Mouse (Mus musculus) urinary bladder, adult 18-20 months (tissue): Measurements from ENCODE around the gene Gm15319.
"Not testable (repeated sequence)": the region's sequence is repeated elsewhere in the genome, so short reads cannot be mapped to it uniquely, and the experiment has no call there.

Source experiments
- DNase-seq, 2 experiments: peaks; one replicate each; pipeline ENCODE4 v3.0.0; 2022; ENCODE audit warnings: low spot score in 2 of 2, mixed read lengths in 2 of 2

Gm15319 gene

DNA sequence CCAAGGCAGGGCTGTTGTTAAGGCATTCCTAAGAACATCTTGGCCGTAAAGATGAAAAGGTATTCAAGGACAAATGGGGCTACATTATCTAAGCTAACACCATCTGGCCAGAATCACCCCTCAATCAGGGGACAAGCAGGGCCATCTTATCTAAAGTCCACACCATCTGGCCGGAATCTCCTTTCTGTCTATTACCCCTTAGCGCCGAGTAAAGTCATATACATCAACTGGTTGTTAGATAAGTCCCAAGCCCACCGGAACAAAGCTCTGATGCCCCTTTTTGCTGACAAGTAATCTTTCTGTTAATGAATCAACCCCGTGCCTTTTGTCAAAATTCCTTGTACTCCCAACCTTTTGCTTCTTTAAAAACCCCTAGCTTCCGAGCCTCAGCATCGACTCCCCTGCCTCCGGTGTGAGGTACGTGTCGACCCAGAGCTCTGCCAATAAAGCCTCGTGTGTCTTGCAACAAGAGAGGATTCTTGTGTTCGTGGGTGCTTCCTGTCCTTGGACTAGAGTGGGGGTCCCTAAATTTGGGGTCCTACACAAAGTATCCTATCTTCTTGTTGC is 65.0 kb downstream of the Gm15319 start:
- DNase-seq, result peak; percentile 13 to 42

DNA sequence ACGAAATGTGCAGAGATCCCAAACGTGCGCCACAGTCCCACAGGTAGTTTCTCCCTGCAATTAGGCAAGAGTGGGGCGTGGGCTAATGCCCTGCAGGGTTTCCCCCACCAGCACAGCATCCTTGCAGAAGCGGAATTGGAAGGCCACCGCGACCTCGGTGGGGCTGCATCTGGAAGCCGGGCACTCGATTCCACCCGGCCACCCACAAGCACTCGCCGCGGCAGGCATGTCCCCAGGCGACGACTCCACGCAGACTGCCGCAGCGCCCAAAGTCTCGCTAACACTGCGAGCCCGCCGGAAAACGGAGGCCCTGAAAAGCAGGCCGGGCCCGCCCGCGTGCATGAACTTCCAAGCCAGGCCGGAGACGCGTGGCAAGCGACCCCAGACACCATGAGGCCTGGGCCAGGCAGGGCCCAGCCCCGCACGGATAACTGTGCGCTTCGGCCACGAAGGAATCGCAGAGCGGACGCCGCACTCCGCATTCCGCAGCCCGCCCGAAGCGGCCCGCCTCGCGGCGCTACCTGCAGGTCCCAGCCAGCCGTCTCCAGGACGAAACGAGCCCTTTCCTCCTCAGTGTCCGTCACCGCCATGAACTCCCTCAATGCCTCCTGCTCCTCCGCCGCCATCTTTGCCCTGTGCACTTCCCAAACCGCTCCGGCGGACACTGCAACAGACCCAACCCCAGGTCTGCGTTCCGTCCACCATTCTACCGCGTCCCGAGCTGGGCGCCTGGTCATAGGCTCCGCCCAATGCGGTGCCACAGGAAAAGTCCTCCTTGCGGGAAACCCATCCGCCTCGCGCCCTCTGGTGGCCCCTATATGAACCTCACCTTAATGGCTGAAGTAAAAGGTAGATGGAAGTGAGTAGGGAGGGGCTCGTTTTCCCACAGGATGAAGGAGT is 66.0 kb downstream of the Gm15319 start:
- peak; percentile 74 to 79 for DNase-seq

DNA sequence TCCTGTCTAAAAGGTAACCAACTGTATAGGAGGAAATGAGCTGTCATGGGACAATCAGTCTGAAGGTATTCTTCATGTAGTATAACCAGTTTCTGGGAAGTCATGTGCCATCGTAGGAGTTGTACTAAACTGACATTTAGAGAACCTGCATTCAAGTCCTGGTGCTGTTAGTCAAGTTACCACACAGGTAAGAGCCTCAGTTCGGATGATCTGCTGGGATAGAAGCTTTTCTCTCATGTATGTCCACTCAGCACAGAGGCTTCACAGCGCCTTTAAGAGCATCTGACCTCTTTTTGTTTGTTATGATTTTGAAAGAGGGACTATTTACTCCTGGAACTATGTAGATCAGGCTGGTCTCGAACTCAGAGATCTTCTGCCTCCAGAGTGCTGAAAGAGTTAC is 67.1 kb downstream of the Gm15319 start:
- not testable (repeated sequence) for DNase-seq

DNA sequence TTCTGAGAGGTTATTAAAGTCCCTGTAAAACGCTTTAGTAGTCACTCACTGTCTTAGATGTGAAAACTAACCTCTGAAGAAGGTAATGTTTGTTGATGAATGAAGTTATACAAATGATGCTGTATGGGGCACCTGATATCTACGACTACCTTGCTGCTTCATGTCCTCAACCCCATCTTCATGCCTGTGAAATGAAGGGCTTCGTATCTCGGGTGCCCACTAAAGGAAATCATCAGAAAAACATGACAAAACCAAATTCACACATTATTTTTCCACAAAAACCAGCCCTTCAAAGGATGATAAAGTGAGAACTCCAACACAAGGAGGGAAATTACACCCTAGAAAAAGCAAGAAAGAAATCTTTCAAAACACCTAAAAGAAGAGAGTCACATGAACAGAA is 68.2 kb downstream of the Gm15319 start:
- DNase-seq, result peak in 1 of 2 experiments; percentile 10

DNA sequence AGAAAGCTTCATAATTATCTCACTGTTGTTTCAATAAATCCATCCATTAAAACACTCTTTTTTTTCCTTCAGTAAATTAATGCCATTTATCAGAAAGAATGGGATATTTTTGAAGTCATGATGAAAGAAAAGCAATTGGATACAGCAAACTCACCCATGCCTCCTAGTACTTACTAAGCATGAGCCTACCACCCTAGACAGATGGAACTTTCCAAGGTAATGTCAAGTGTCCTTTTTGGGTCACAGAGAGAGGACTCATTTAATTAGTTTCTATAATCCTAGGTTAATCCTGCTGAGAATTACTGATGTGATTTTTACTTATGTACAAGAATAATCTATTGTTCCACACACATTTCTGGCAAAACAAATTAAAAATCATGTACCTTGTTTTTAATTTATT is 69.0 kb downstream of the Gm15319 start:
- peak in 1 of 2 experiments; percentile 1 for DNase-seq

DNA sequence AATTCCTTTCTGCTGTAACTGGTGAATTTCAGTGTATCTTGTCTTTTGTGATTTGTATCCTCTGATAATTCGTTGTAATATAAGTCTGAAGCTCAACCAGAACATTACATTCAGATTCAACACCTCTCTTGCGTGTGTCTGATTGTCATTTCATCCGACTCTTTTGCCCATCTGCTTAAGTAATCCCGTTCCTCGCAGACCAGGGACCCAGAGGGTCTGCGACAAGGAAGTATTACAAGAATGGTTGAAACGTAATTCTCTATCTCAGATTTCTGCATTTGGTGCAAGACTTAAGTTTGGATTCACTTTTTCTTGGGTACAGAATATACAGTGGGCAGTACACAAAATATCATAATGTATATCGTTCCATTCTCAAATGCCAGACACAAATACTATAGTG is 73.0 kb downstream of the Gm15319 start:
- DNase-seq, result not testable (repeated sequence)

DNA sequence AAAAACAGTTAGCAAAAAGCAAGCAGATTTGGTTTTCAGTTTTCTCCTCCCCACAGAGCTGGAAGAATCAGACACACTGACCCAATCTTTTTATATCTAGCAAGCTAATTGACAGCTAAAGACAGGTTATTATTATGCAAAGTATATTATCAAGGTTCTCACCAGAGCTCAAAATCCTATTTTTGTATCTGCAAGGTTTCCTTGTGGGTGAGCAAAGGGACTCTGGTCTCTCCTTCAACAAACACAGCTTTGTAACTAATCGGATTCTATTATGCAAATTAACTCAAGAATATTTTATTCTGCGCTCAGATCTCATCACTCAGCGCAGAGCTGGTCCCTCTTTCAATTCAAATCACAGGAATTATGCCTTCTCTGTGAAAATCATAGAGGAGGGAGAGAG is 74.1 kb downstream of the Gm15319 start:
- not testable (repeated sequence) for DNase-seq

DNA sequence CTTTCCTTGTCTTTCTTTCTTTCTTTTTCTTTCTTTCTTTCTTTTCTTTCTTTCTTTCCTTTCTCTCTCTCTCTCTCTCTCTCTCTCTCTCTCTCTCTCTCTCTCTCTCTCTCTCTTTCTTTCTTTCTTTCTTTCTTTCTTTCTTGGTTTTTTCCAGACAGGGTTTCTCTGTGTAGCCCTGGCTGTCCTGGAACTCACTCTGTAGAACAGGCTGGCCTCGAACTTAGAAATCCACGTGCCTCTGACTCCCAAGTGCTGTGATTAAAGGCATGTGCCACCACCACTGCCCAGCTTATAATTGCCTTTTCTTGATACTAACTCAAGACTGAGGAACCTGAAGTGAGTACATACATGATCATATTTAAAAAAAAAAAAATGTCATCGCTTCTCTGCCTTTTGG is 75.3 kb downstream of the Gm15319 start:
- DNase-seq, result not testable (repeated sequence)
